Mouse (Mus musculus): ENCODE results near the gene Sun5. TPM values are rescaled to one million over a fixed set of nuclear protein-coding genes. Genes with fewer than 3 reads are reported as not detected.

Gene Sun5
- total and polyA plus RNA-seq, 2 experiments from 2014 or later = not detected

GRCm38 (mm10) chr2:153874745-153875144, 3.9 kb upstream of the Sun5 start, which contains the start of gene Bpifb2:
TSS of gene Bpifb2 (plus strand) at chr2:153875045.
- no peak within 1 kb of the TSS for H3K9ac ChIP-seq (replicated peaks; ENCODE audit: low read length)
- H3K4me2 ChIP-seq (ENCODE audit: low read depth, low read length) = no peak within 1 kb of the TSS
- H3K36me3 ChIP-seq (ENCODE audit: insufficient read depth, low read length) = no peaks in the 10 kb centered on the region
- no peak for TF ChIP-seq CTCF (IDR thresholded peaks at IDR 0.05; ENCODE audit: low read depth)
- H3K27me3 ChIP-seq (ENCODE audit: insufficient read depth, low read length) = no peaks in the 10 kb centered on the region
- H3K9me3 ChIP-seq (ENCODE audit: low read length) = no peaks in the 10 kb centered on the region
- H3K27ac ChIP-seq = no peak within 1 kb of the TSS
- ATAC-seq (no peak), DNase-seq (ENCODE audit: low spot score) (no peak)
- WGBS = 66% methylated on average over 9 of the region's 9 CpGs
- H3K4me1 ChIP-seq (ENCODE audit: insufficient read depth, low read length) = no peaks in the 10 kb centered on the region
- no peak within 1 kb of the TSS for H3K4me3 ChIP-seq (ENCODE audit: low read length)

- WGBS = 61% methylated on average over 3 of the region's 3 CpGs
- Histone ChIP-seq H3K4me3 (ENCODE audit: low read length) (no peak overlapping the region), H3K9ac (replicated peaks; ENCODE audit: low read length) (no peak overlapping the region), H3K27ac (no peak overlapping the region), H3K9me3 (ENCODE audit: low read length) (no peaks in the 10 kb centered on the region), H3K36me3 (ENCODE audit: insufficient read depth, low read length) (no peaks in the 10 kb centered on the region), H3K4me2 (ENCODE audit: low read depth, low read length) (no peak overlapping the region), H3K27me3 (ENCODE audit: insufficient read depth, low read length) (no peaks in the 10 kb centered on the region), H3K4me1 (ENCODE audit: insufficient read depth, low read length) (no peaks in the 10 kb centered on the region)
- TF ChIP-seq CTCF (IDR thresholded peaks at IDR 0.05; ENCODE audit: low read depth) = no peak
- DNase-seq (ENCODE audit: low spot score) (no peak), ATAC-seq (no peak)
These were observed 8.9 kb downstream of the Sun5 start for GRCm38 (mm10) chr2:153861960-153862359.

DNA sequence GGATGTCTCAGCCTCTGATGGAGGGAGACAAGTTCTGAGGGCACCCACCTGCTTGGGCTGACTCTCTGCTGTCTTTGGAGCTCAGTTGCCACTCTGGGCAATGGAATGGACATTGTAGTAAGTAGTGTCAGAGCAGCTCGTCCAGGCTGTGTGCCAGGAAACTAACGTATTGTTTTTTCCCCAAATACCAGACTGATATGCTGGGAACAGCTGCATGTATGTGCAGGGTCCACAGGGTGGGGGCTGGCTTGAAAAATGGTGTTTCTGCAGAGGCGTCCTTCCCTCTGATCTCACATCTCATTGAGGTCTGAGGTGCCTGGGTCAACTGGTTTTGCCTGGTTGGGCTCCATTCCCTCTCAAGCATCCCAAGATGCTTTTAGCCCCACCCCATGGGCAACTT, 10.2 kb downstream of the Sun5 start:
- TF ChIP-seq CTCF (IDR thresholded peaks at IDR 0.05; ENCODE audit: low read depth) = no peak
- Histone ChIP-seq H3K9ac (replicated peaks; ENCODE audit: low read length) (no peak overlapping the region), H3K4me1 (ENCODE audit: insufficient read depth, low read length) (no peaks in the 10 kb centered on the region), H3K27ac (no peak overlapping the region), H3K4me2 (ENCODE audit: low read depth, low read length) (no peak overlapping the region), H3K4me3 (ENCODE audit: low read length) (no peak overlapping the region), H3K9me3 (ENCODE audit: low read length) (no peaks in the 10 kb centered on the region), H3K36me3 (ENCODE audit: insufficient read depth, low read length) (no peaks in the 10 kb centered on the region), H3K27me3 (ENCODE audit: insufficient read depth, low read length) (no peaks in the 10 kb centered on the region)
- 64% methylated on average over 3 of the region's 3 CpGs for WGBS
- DNase-seq (ENCODE audit: low spot score) (no peak), ATAC-seq (no peak)

DNA sequence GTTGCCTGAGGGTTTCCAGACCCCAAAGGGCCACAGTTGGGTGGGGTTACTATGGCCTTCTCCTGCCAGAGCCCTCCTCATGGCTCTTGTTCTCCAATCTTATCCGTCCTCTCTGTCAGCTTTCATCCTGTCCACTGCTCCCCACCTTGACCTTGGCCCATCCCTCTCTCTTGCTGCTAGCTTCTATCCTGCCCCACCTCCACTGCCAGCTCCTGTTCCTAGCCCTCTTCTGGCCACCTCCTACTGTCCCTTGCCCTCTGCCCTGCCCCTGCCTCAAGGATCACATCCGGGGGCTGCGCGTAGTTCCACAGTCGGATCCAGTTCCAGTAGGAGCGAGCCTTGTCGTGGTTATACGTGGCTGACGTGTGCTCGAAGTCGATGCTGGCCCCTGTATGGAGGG, 10.6 kb downstream of the Sun5 start:
- Histone ChIP-seq H3K9ac (replicated peaks; ENCODE audit: low read length) (no peak overlapping the region), H3K27ac (no peak overlapping the region), H3K27me3 (ENCODE audit: insufficient read depth, low read length) (no peaks in the 10 kb centered on the region), H3K4me3 (ENCODE audit: low read length) (no peak overlapping the region), H3K9me3 (ENCODE audit: low read length) (no peaks in the 10 kb centered on the region), H3K4me2 (ENCODE audit: low read depth, low read length) (no peak overlapping the region), H3K36me3 (ENCODE audit: insufficient read depth, low read length) (no peaks in the 10 kb centered on the region), H3K4me1 (ENCODE audit: insufficient read depth, low read length) (no peaks in the 10 kb centered on the region)
- DNase-seq (ENCODE audit: low spot score) (no peak), ATAC-seq (no peak)
- 92% methylated on average over 11 of the region's 11 CpGs for WGBS
- TF ChIP-seq CTCF (IDR thresholded peaks at IDR 0.05; ENCODE audit: low read depth) = no peak

DNA sequence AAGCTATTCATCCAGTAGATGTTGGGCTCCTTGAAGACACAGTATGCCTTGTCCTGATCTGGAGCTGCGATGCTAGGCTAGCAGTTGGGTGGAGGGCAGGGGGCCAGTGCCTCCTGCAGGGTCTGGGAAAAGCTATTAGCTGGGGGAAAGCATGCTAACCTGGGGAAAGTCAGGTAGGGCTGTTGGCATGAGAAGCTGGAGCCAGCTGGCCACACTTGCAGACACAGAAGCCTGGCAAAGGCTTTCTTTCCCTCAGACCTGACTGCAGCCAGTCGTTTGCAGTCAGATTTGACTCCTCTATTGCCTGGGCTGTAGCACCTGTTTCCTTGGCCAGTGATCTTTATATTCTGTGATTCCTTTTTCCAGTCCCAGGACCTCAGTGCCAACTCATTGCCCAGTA, 11.3 kb downstream of the Sun5 start:
- WGBS = 63% methylated on average over 2 of the region's 2 CpGs
- no peak overlapping the region for H3K9ac ChIP-seq (replicated peaks; ENCODE audit: low read length)
- DNase-seq (ENCODE audit: low spot score) = no peak
- no peak for ATAC-seq
- H3K27me3 ChIP-seq (ENCODE audit: insufficient read depth, low read length) = no peaks in the 10 kb centered on the region
- H3K4me1 ChIP-seq (ENCODE audit: insufficient read depth, low read length) = no peaks in the 10 kb centered on the region
- TF ChIP-seq CTCF (IDR thresholded peaks at IDR 0.05; ENCODE audit: low read depth) = no peak
- no peak overlapping the region for H3K27ac ChIP-seq
- H3K4me2 ChIP-seq (ENCODE audit: low read depth, low read length) = no peak overlapping the region
- H3K4me3 ChIP-seq (ENCODE audit: low read length) = no peak overlapping the region
- H3K36me3 ChIP-seq (ENCODE audit: insufficient read depth, low read length) = no peaks in the 10 kb centered on the region
- no peaks in the 10 kb centered on the region for H3K9me3 ChIP-seq (ENCODE audit: low read length)

DNA sequence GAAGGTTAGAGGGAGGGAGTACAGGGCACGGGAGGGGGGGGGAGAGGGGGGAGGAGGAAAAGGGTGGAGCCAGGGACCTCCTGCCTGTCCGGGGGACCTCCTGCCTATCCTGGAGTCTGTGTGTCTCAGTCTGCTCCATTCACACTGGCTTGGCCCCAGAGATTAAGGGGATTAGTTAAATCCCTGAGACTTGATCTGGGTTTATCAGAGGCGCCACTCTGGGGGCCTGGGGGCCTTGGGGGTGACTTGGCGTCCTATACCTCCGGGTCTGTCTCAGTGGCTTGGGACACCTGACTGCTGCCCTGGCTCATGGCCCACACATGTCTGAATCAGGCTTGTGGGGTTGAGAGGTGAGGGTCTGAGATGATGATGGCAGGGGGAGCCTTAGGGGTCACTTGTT, 17.3 kb downstream of the Sun5 start:
- no peak for ATAC-seq
- no peaks in the 10 kb centered on the region for H3K4me1 ChIP-seq (ENCODE audit: insufficient read depth, low read length)
- H3K4me3 ChIP-seq (ENCODE audit: low read length) = no peak overlapping the region
- H3K4me2 ChIP-seq (ENCODE audit: low read depth, low read length) = no peak overlapping the region
- no peak overlapping the region for H3K9ac ChIP-seq (replicated peaks; ENCODE audit: low read length)
- H3K27me3 ChIP-seq (ENCODE audit: insufficient read depth, low read length) = no peaks in the 10 kb centered on the region
- H3K9me3 ChIP-seq (ENCODE audit: low read length) = no peaks in the 10 kb centered on the region
- WGBS = 13% methylated on average over 5 of the region's 5 CpGs
- H3K27ac ChIP-seq = no peak overlapping the region
- TF ChIP-seq CTCF (IDR thresholded peaks at IDR 0.05; ENCODE audit: low read depth) = no peak
- no peaks in the 10 kb centered on the region for H3K36me3 ChIP-seq (ENCODE audit: insufficient read depth, low read length)
- no peak for DNase-seq (ENCODE audit: low spot score)

GRCm38 (mm10) chr2:153851030-153851360, 19.9 kb downstream of the Sun5 start:
- H3K9me3 ChIP-seq (ENCODE audit: low read length) = no peaks in the 10 kb centered on the region
- no peaks in the 10 kb centered on the region for H3K36me3 ChIP-seq (ENCODE audit: insufficient read depth, low read length)
- peak; percentile 29; the same call in 1 of the 2 replicates for ATAC-seq
- H3K4me3 ChIP-seq (ENCODE audit: low read length) = no peak overlapping the region
- DNase-seq (ENCODE audit: low spot score) = peak; percentile 57
- H3K27ac ChIP-seq = no peak overlapping the region
- H3K27me3 ChIP-seq (ENCODE audit: insufficient read depth, low read length) = no peaks in the 10 kb centered on the region
- no peaks in the 10 kb centered on the region for H3K4me1 ChIP-seq (ENCODE audit: insufficient read depth, low read length)
- TF ChIP-seq CTCF (IDR thresholded peaks at IDR 0.05; ENCODE audit: low read depth) = peak; percentile 51; the same call in 1 of the 2 replicates
- 48% methylated on average over 4 of the region's 4 CpGs for WGBS
- no peak overlapping the region for H3K4me2 ChIP-seq (ENCODE audit: low read depth, low read length)
- no peak overlapping the region for H3K9ac ChIP-seq (replicated peaks; ENCODE audit: low read length)

Measured in hindbrain, postnatal 0 days (tissue).